Mouse (Mus musculus) heart, postnatal 4 days (tissue): ENCODE results near the gene Sarnp. TPM values are rescaled to one million over a fixed set of nuclear protein-coding genes. Genes with fewer than 3 reads are reported as not detected.
A peak's percentile ranks its signal among the peaks of the same experiment; 100 is the strongest.

Experiments
- DNase-seq: peaks from one replicate; pipeline ENCODE4 v3.0.0; 2021
- total RNA-seq, 2 experiments: library from RNA; stranded (reverse); gene quantifications; 2 replicates each; pipeline ENCODE4 v1.2.3; 2021

Gene Sarnp
- total RNA-seq, 2 experiments from 2014 or later: 56.1 to 57.3 TPM

GRCm38 (mm10) chr10:128917400-128917799, 100.3 kb downstream of the Sarnp start:
- no peak for DNase-seq

- peak; percentile 55 for DNase-seq
These were observed 101.1 kb downstream of the Sarnp start for GRCm38 (mm10) chr10:128918246-128918645.

GRCm38 (mm10) chr10:128919203-128919631, 102.1 kb downstream of the Sarnp start:
- peak; percentile 45 for DNase-seq

GRCm38 (mm10) chr10:128919966-128920365, 102.8 kb downstream of the Sarnp start:
- DNase-seq: no peak

GRCm38 (mm10) chr10:128920736-128921161, 103.6 kb downstream of the Sarnp start:
- DNase-seq: peak; percentile 50

GRCm38 (mm10) chr10:128921251-128921650, 104.1 kb downstream of the Sarnp start:
- no peak for DNase-seq

GRCm38 (mm10) chr10:128921883-128922821, 105.0 kb downstream of the Sarnp start:
- no peak for DNase-seq

- DNase-seq: no peak
These were observed 105.6 kb downstream of the Sarnp start, which contains the start of gene Rdh5 for GRCm38 (mm10) chr10:128922822-128923012. TSS of gene Rdh5 (minus strand) at chr10:128922888.

GRCm38 (mm10) chr10:128923013-128923691, 106.0 kb downstream of the Sarnp start:
- peak; percentile 96 for DNase-seq

- DNase-seq: no peak
These were observed 106.8 kb downstream of the Sarnp start, which contains the start of gene Bloc1s1 for GRCm38 (mm10) chr10:128923935-128924334. TSS of gene Bloc1s1 (minus strand) at chr10:128924035.

Other genes starting within 250 kb of the Sarnp start
- 1 to 10 TPM; 7.1 to 8.2 TPM for gene Erbb3, start 227.7 kb upstream of the Sarnp start, total RNA-seq
- 100 to 1,000 TPM; 505 to 516 TPM for gene Rps26, start 190.6 kb upstream of the Sarnp start, total RNA-seq
- 1 to 10 TPM; 1.7 to 2.4 TPM for gene Ikzf4, start 171.3 kb upstream of the Sarnp start, total RNA-seq
- 10 to 100 TPM; 11.6 to 12.1 TPM for gene Suox, start 143.3 kb upstream of the Sarnp start, total RNA-seq
- 10 to 100 TPM; 65.1 to 66.3 TPM for gene Rab5b, start 121.1 kb upstream of the Sarnp start, total RNA-seq
- 1 to 10 TPM; 1.3 to 1.8 TPM for gene Pmel, start 113.1 kb upstream of the Sarnp start, total RNA-seq
- 10 to 100 TPM; 59.2 to 63.1 TPM for gene Cdk2, start 112.3 kb upstream of the Sarnp start, total RNA-seq
- 1 to 10 TPM; 5.3 to 6.5 TPM for gene Dgka, start 72.5 kb upstream of the Sarnp start, total RNA-seq
- 10 to 100 TPM; 20.3 to 21.9 TPM for gene Pym1, start 69.4 kb upstream of the Sarnp start, total RNA-seq
- 1 to 10 TPM; 2.3 to 2.9 TPM for gene Mmp19, start 26.4 kb upstream of the Sarnp start, total RNA-seq
- 10 to 100 TPM; 45.0 to 48.0 TPM for gene Dnajc14, start 13.3 kb upstream of the Sarnp start, total RNA-seq
- 10 to 100 TPM; 12.8 to 15.4 TPM for gene Tmem198b, start 13.0 kb upstream of the Sarnp start, total RNA-seq
- gene Ormdl2, start 4.3 kb downstream of the Sarnp start, total RNA-seq: 10 to 100 TPM in 1 of 2 experiments, 1 to 10 TPM in 1; 9.5 to 10.1 TPM
- gene Gdf11, start 74.4 kb downstream of the Sarnp start, total RNA-seq: 1 to 10 TPM; 3.8 to 4.1 TPM
- gene Cd63, start 83.7 kb downstream of the Sarnp start, total RNA-seq: 100 to 1,000 TPM; 216 to 226 TPM
- 1 to 10 TPM; 5.3 to 5.6 TPM for gene Rdh5, start 105.6 kb downstream of the Sarnp start, total RNA-seq
- 100 to 1,000 TPM; 152 to 180 TPM for gene Bloc1s1, start 106.7 kb downstream of the Sarnp start, total RNA-seq
- 10 to 100 TPM; 69.6 to 78.5 TPM for gene Itga7, start 116.5 kb downstream of the Sarnp start, total RNA-seq
- under 1 TPM in 1 of 2 experiments, not detected in 1; 0.21 TPM for gene Mettl7b, start 143.7 kb downstream of the Sarnp start, total RNA-seq
- not detected for gene Olfr9, start 172.1 kb downstream of the Sarnp start, total RNA-seq
- gene Olfr763, start 193.5 kb downstream of the Sarnp start, total RNA-seq: not detected
- not detected for gene Olfr764-ps1, start 222.6 kb downstream of the Sarnp start, total RNA-seq
- gene Olfr765, start 232.7 kb downstream of the Sarnp start, total RNA-seq: not detected